Mouse (Mus musculus) thymus, adult 2 months (tissue): ENCODE measurements around the gene Casp7. TPM values are rescaled to one million over a fixed set of nuclear protein-coding genes. Genes with fewer than 3 reads are reported as not detected.

Experiments
- DNase-seq: peaks from one replicate; pipeline ENCODE4 v3.0.0; 2021
- H3K27ac ChIP-seq: fragments of 200-500 bp; 2 replicates; pipeline ENCODE4 v1.5.1; 2012; ENCODE audit warnings: low read length, control low read depth; ENCODE audit not compliant: control insufficient read depth, insufficient read depth
- H3K27me3 ChIP-seq: fragments of 200-500 bp; 2 replicates; pipeline ENCODE4 v1.6.1; 2012; ENCODE audit warnings: mild to moderate bottlenecking, low read length, moderate library complexity, mixed read lengths; ENCODE audit not compliant: control insufficient read depth, insufficient read depth
- H3K36me3 ChIP-seq: fragments of 200-500 bp; 2 replicates; pipeline ENCODE4 v1.6.1; 2012; ENCODE audit warnings: mild to moderate bottlenecking, low read length, moderate library complexity; ENCODE audit not compliant: control insufficient read depth, insufficient read depth
- H3K4me1 ChIP-seq: fragments of 200-500 bp; replicated peaks from 2 replicates; pipeline ENCODE4 v1.6.1; 2012; ENCODE audit warnings: low read length; ENCODE audit not compliant: control insufficient read depth, insufficient read depth
- H3K4me3 ChIP-seq: fragments of 200-500 bp; 2 replicates; pipeline ENCODE4 v1.5.1; 2012; ENCODE audit warnings: mild to moderate bottlenecking, low read length, control low read depth, moderate library complexity; ENCODE audit not compliant: control insufficient read depth, insufficient read depth
- CTCF ChIP-seq: fragments of 200-500 bp; IDR thresholded peaks from 2 replicates; pipeline ENCODE4 v1.5.1; 2012; ENCODE audit warnings: mild to moderate bottlenecking, control low read depth, low read length, moderate library complexity, borderline replicate concordance; ENCODE audit not compliant: control insufficient read depth, poor library complexity, insufficient read depth; ENCODE audit errors: extremely low read depth
- POLR2A ChIP-seq: fragments of 200-500 bp; IDR thresholded peaks from 2 replicates; pipeline ENCODE4 v1.6.1; 2012; ENCODE audit warnings: mild to moderate bottlenecking, low read length, control low read depth, moderate library complexity; ENCODE audit not compliant: control insufficient read depth, poor library complexity, insufficient read depth; ENCODE audit errors: extremely low read depth
- WGBS: fragments of 180-500 bp; shearing (Covaris S2); methylation state at CpG from one replicate; pipeline ENCODE4 v1.1.7; 2018; 5-methylcytosine and 5-hydroxymethylcytosine counted together
- polyA plus RNA-seq: library from polyadenylated mRNA; depleted of rRNA; stranded (reverse); fragments of >200 nt; gene quantifications from 2 replicates; pipeline ENCODE4 v1.2.3, GENCODE M21; 2012

The Casp7 gene
- polyA plus RNA-seq, 1 experiment: 19.6 TPM

- Histone ChIP-seq H3K4me1 (peaks cover 12% of the 10 kb centered on the region), H3K27me3 (no peaks in the 10 kb centered on the region), H3K27ac (no peak overlapping the region), H3K36me3 (no peaks in the 10 kb centered on the region), H3K4me3 (no peak overlapping the region)
- no peak for DNase-seq
- WGBS: 66% methylated on average over 6 of the region's 6 CpGs
- TF ChIP-seq CTCF: no peak
- TF ChIP-seq POLR2A: no peak
Observed at GRCm38 (mm10) chr19:56391307-56392046, 5.5 kb upstream of the Casp7 start.

GRCm38 (mm10) chr19:56393311-56393866, 3.5 kb upstream of the Casp7 start:
- Histone ChIP-seq H3K27me3 (no peaks in the 10 kb centered on the region), H3K4me3 (no peak overlapping the region), H3K36me3 (no peaks in the 10 kb centered on the region), H3K4me1 (peaks cover 25% of the 10 kb centered on the region), H3K27ac (no peak overlapping the region)
- DNase-seq: no peak
- 56% methylated on average over 9 of the region's 9 CpGs for whole genome bisulfite sequencing
- TF ChIP-seq CTCF (no peak), POLR2A (no peak)

GRCm38 (mm10) chr19:56395183-56395935, 1.6 kb upstream of the Casp7 start:
- no peak for DNase-seq
- TF ChIP-seq CTCF: no peak
- no peak for TF ChIP-seq POLR2A
- H3K27me3 ChIP-seq: no peaks in the 10 kb centered on the region
- no peak overlapping the region for H3K27ac ChIP-seq
- H3K4me3 ChIP-seq: no peak overlapping the region
- 95% methylated on average over 16 of the region's 16 CpGs for WGBS
- no peaks in the 10 kb centered on the region for H3K36me3 ChIP-seq
- peaks cover 25% of the 10 kb centered on the region for H3K4me1 ChIP-seq

GRCm38 (mm10) chr19:56396227-56396626, 702 bp upstream of the Casp7 start:
- Histone ChIP-seq H3K27ac (no peak overlapping the region), H3K4me3 (peak overlapping the region; percentile 94), H3K36me3 (no peaks in the 10 kb centered on the region), H3K27me3 (no peaks in the 10 kb centered on the region), H3K4me1 (peaks cover 25% of the 10 kb centered on the region)
- TF ChIP-seq POLR2A (no peak), CTCF (no peak)
- 16% methylated on average over 12 of the region's 12 CpGs for WGBS
- peak; percentile 16 for DNase-seq

- peaks cover 25% of the 10 kb centered on the region for H3K4me1 ChIP-seq
- H3K27ac ChIP-seq: peak overlapping the region; percentile 28; the same call in 1 of the 2 replicates
- peak overlapping the region; percentile 94 for H3K4me3 ChIP-seq
- H3K36me3 ChIP-seq: no peaks in the 10 kb centered on the region
- no peaks in the 10 kb centered on the region for H3K27me3 ChIP-seq
- peak; percentile 19 for DNase-seq
- TF ChIP-seq CTCF (no peak), POLR2A (no peak)
- WGBS: 16% methylated on average over 11 of the region's 11 CpGs
Observed at GRCm38 (mm10) chr19:56397663-56398527, 966 bp downstream of the Casp7 start.

GRCm38 (mm10) chr19:56398528-56398795, 1.5 kb downstream of the Casp7 start:
- no peak overlapping the region for H3K4me3 ChIP-seq
- DNase-seq: no peak
- no peaks in the 10 kb centered on the region for H3K27me3 ChIP-seq
- TF ChIP-seq CTCF: no peak
- no peak for TF ChIP-seq POLR2A
- no peak overlapping the region for H3K27ac ChIP-seq
- no peaks in the 10 kb centered on the region for H3K36me3 ChIP-seq
- H3K4me1 ChIP-seq: peaks cover 25% of the 10 kb centered on the region
